Mouse (Mus musculus) C2C12 (cell line): ENCODE results near the gene 4933402J07Rik. TPM values are rescaled to one million over a fixed set of nuclear protein-coding genes. Genes with fewer than 3 reads are reported as not detected.

Experiments used
- H3K27me3 ChIP-seq: one replicate; pipeline ENCODE4 v1.6.1; 2011; ENCODE audit not compliant: control insufficient read depth, insufficient read depth, insufficient read length
- H3K36me3 ChIP-seq: one replicate; pipeline ENCODE4 v1.6.1; 2011; ENCODE audit not compliant: control insufficient read depth, insufficient read depth
- H3K4me3 ChIP-seq: one replicate; pipeline ENCODE4 v1.5.1; 2011; ENCODE audit warnings: mild to moderate bottlenecking, control low read depth; ENCODE audit not compliant: poor library complexity, insufficient read depth, severe bottlenecking
- H3K79me2 ChIP-seq: one replicate; pipeline ENCODE4 v1.6.1; 2011; ENCODE audit not compliant: control insufficient read depth, insufficient read depth
- H3K79me3 ChIP-seq: one replicate; pipeline ENCODE4 v1.6.1; 2011; ENCODE audit warnings: low read depth, control low read depth
- H3ac ChIP-seq: one replicate; pipeline ENCODE3; 2011; ENCODE audit warnings: low read depth; ENCODE audit not compliant: control insufficient read depth, insufficient read length
- CEBPB ChIP-seq: IDR thresholded peaks from one replicate; pipeline ENCODE4 v1.6.1; 2011; ENCODE audit warnings: low read depth, mild to moderate bottlenecking, control low read depth, moderate library complexity
- CTCF ChIP-seq: IDR thresholded peaks from one replicate; pipeline ENCODE4 v1.5.1; 2011; ENCODE audit not compliant: control insufficient read depth, insufficient read depth, insufficient read length
- FOSL1 ChIP-seq: IDR thresholded peaks from one replicate; pipeline ENCODE4 v1.8.0; 2011; ENCODE audit warnings: mild to moderate bottlenecking, low read length; ENCODE audit not compliant: poor library complexity, insufficient read depth, severe bottlenecking
- MAX ChIP-seq: IDR thresholded peaks from one replicate; pipeline ENCODE4 v1.6.1; 2011; ENCODE audit warnings: mild to moderate bottlenecking, control low read depth
- MYOD1 ChIP-seq: IDR thresholded peaks from one replicate; pipeline ENCODE4 v1.6.1; 2011; ENCODE audit warnings: low read depth; ENCODE audit not compliant: control insufficient read depth, insufficient read length
- MYOG ChIP-seq: IDR thresholded peaks from one replicate; pipeline ENCODE4 v1.6.1; 2011; ENCODE audit not compliant: control insufficient read depth, insufficient read length; ENCODE audit errors: extremely low read depth
- USF1 ChIP-seq: IDR thresholded peaks from one replicate; pipeline ENCODE4 v1.6.1; 2011; ENCODE audit warnings: low read depth, mild to moderate bottlenecking, control low read depth, moderate library complexity
- polyA plus RNA-seq: library from polyadenylated mRNA; unstranded; fragments of >200 nt; fragmentation: generic; extraction: Trizol; gene quantifications from one replicate; pipeline ENCODE4 v1.2.1, GENCODE M21; 2012; ENCODE audit warnings: missing spikeins

The 4933402J07Rik gene
- polyA plus RNA-seq, 1 experiment: not detected

- H3ac ChIP-seq: no peak overlapping the region
- no peak for TF ChIP-seq MYOG
- no peak for TF ChIP-seq FOSL1
- TF ChIP-seq USF1: no peak
- no peak for TF ChIP-seq MAX
- no peak for TF ChIP-seq MYOD1
- TF ChIP-seq CTCF: no peak
- TF ChIP-seq CEBPB: no peak
- no peaks in the 10 kb centered on the region for H3K27me3 ChIP-seq
- H3K79me2 ChIP-seq: no peaks in the 10 kb centered on the region
- H3K4me3 ChIP-seq: no peak overlapping the region
- no peaks in the 10 kb centered on the region for H3K36me3 ChIP-seq
- H3K79me3 ChIP-seq: no peaks in the 10 kb centered on the region
Measured at GRCm38 (mm10) chr8:87539829-87540394, 23.7 kb upstream of the 4933402J07Rik start.

GRCm38 (mm10) chr8:87549881-87550280 is 13.8 kb upstream of the 4933402J07Rik start:
- H3K27me3 ChIP-seq: peaks cover 3% of the 10 kb centered on the region
- no peak overlapping the region for H3K4me3 ChIP-seq
- no peaks in the 10 kb centered on the region for H3K79me2 ChIP-seq
- no peaks in the 10 kb centered on the region for H3K79me3 ChIP-seq
- H3K36me3 ChIP-seq: no peaks in the 10 kb centered on the region
- TF ChIP-seq MYOG (no peak), CTCF (no peak), FOSL1 (no peak), USF1 (no peak), CEBPB (no peak), MYOD1 (no peak), MAX (no peak)
- no peak overlapping the region for H3ac ChIP-seq

GRCm38 (mm10) chr8:87552801-87553200 is 10.9 kb upstream of the 4933402J07Rik start:
- H3K79me3 ChIP-seq: no peaks in the 10 kb centered on the region
- peaks cover 3% of the 10 kb centered on the region for H3K27me3 ChIP-seq
- no peak overlapping the region for H3ac ChIP-seq
- TF ChIP-seq MAX: no peak
- TF ChIP-seq CEBPB: no peak
- TF ChIP-seq FOSL1: no peak
- TF ChIP-seq CTCF: no peak
- TF ChIP-seq MYOD1: no peak
- no peak for TF ChIP-seq USF1
- no peak for TF ChIP-seq MYOG
- no peaks in the 10 kb centered on the region for H3K36me3 ChIP-seq
- no peaks in the 10 kb centered on the region for H3K79me2 ChIP-seq
- H3K4me3 ChIP-seq: no peak overlapping the region

- TF ChIP-seq FOSL1 (no peak), CEBPB (no peak), CTCF (no peak), MAX (no peak), MYOG (no peak), USF1 (no peak), MYOD1 (no peak)
- Histone ChIP-seq H3K36me3 (no peaks in the 10 kb centered on the region), H3K79me3 (no peaks in the 10 kb centered on the region), H3ac (no peak overlapping the region), H3K79me2 (no peaks in the 10 kb centered on the region), H3K27me3 (no peaks in the 10 kb centered on the region), H3K4me3 (no peak overlapping the region)
Measured at GRCm38 (mm10) chr8:87560801-87561200, 2.9 kb upstream of the 4933402J07Rik start.

- no peak overlapping the region for H3ac ChIP-seq
- TF ChIP-seq MAX (no peak), MYOG (no peak), MYOD1 (no peak), FOSL1 (no peak), CTCF (no peak), USF1 (no peak), CEBPB (no peak)
- no peaks in the 10 kb centered on the region for H3K27me3 ChIP-seq
- H3K36me3 ChIP-seq: no peaks in the 10 kb centered on the region
- H3K79me2 ChIP-seq: no peaks in the 10 kb centered on the region
- H3K4me3 ChIP-seq: no peak overlapping the region
- no peaks in the 10 kb centered on the region for H3K79me3 ChIP-seq
Measured at GRCm38 (mm10) chr8:87569203-87569602, 5.5 kb downstream of the 4933402J07Rik start.

- no peak overlapping the region for H3ac ChIP-seq
- H3K79me3 ChIP-seq: no peaks in the 10 kb centered on the region
- H3K79me2 ChIP-seq: no peaks in the 10 kb centered on the region
- H3K27me3 ChIP-seq: no peaks in the 10 kb centered on the region
- no peak for TF ChIP-seq MYOG
- no peak for TF ChIP-seq CEBPB
- TF ChIP-seq MAX: no peak
- no peak for TF ChIP-seq MYOD1
- no peak for TF ChIP-seq CTCF
- TF ChIP-seq FOSL1: no peak
- no peak overlapping the region for H3K4me3 ChIP-seq
- no peaks in the 10 kb centered on the region for H3K36me3 ChIP-seq
Measured at GRCm38 (mm10) chr8:87569706-87570563, 6.3 kb downstream of the 4933402J07Rik start.
